Mouse (Mus musculus) forebrain, embryonic 11.5 days (tissue): ENCODE measurements around the gene Gm10521. TPM values are rescaled to one million over a fixed set of nuclear protein-coding genes. Genes with fewer than 3 reads are reported as not detected.

Experiments
- ATAC-seq: fragments of 200-750 bp; cut with Nextera tagmentation; replicated peaks from 2 replicates; pipeline ENCODE4 v1.8.0; 2017; ENCODE audit warnings: moderate TSS enrichment; ENCODE audit not compliant: low FRiP score
- DNase-seq: peaks from one replicate; pipeline ENCODE4 v3.0.0-alpha.2; 2017; ENCODE audit warnings: low spot score
- H3K27ac ChIP-seq: fragments of 300-500 bp; sonication (generic); 2 replicates; pipeline ENCODE4 v1.5.1; 2014; ENCODE audit warnings: low read depth, low read length
- H3K27me3 ChIP-seq: fragments of 300-500 bp; sonication (generic); 2 replicates; pipeline ENCODE4 v1.6.1; 2014; ENCODE audit warnings: mild to moderate bottlenecking, low read length, mixed read lengths; ENCODE audit not compliant: control insufficient read depth, insufficient read depth
- H3K36me3 ChIP-seq: fragments of 300-500 bp; sonication (generic); 2 replicates; pipeline ENCODE4 v1.6.1; 2014; ENCODE audit warnings: mild to moderate bottlenecking, low read length, moderate library complexity, mixed read lengths; ENCODE audit not compliant: control insufficient read depth, insufficient read depth
- H3K4me1 ChIP-seq: fragments of 300-500 bp; sonication (generic); replicated peaks from 2 replicates; pipeline ENCODE4 v1.6.1; 2014; ENCODE audit warnings: low read length, mixed read lengths; ENCODE audit not compliant: control insufficient read depth, insufficient read depth
- H3K4me2 ChIP-seq: fragments of 300-500 bp; sonication (generic); 2 replicates; pipeline ENCODE4 v1.6.1; 2014; ENCODE audit warnings: low read depth, mild to moderate bottlenecking, low read length, moderate library complexity, mixed read lengths; ENCODE audit not compliant: severe bottlenecking
- H3K4me3 ChIP-seq: fragments of 300-500 bp; sonication (generic); 2 replicates; pipeline ENCODE4 v1.5.1; 2014; ENCODE audit warnings: low read depth, low read length
- H3K9ac ChIP-seq: fragments of 300-500 bp; sonication (generic); 2 replicates; pipeline ENCODE4 v1.6.1; 2014; ENCODE audit warnings: low read length
- H3K9me3 ChIP-seq: fragments of 300-500 bp; sonication (generic); 2 replicates; pipeline ENCODE4 v1.6.1; 2016; ENCODE audit warnings: low read length, mixed read lengths; ENCODE audit not compliant: control insufficient read depth
- WGBS: fragments of 180-500 bp; shearing (Covaris S2); extraction: QIAGEN DNeasy Blood & Tissue Kit; methylation state at CpG from one replicate; pipeline ENCODE4 v1.1.7; 2014; 5-methylcytosine and 5-hydroxymethylcytosine counted together
- polyA plus RNA-seq: library from polyadenylated mRNA; unstranded; fragments of >200 nt; fragmentation: Nextera tagmentation; extraction: Ambion mirVana; gene quantifications from 2 replicates; pipeline ENCODE4 v1.2.1, GENCODE M21; 2014

Gene Gm10521
- polyA plus RNA-seq, 1 experiment from 2014 or later: not detected

GRCm38 (mm10) chr1:171917305-171918039 is 22.0 kb downstream of the Gm10521 start, which contains the start of gene Slamf6:
Slamf6 (plus strand) TSS chr1:171917515.
- H3K9me3 ChIP-seq: no peaks in the 10 kb centered on the region
- no peaks in the 10 kb centered on the region for H3K4me1 ChIP-seq
- ATAC-seq: no peak
- WGBS: 83% methylated on average over 14 of the region's 14 CpGs
- H3K4me2 ChIP-seq: no peak within 1 kb of the TSS
- no peaks in the 10 kb centered on the region for H3K27me3 ChIP-seq
- H3K27ac ChIP-seq: no peak within 1 kb of the TSS
- H3K36me3 ChIP-seq: no peaks in the 10 kb centered on the region
- no peak for DNase-seq
- no peak within 1 kb of the TSS for H3K9ac ChIP-seq
- H3K4me3 ChIP-seq: no peak within 1 kb of the TSS

- H3K4me1 ChIP-seq: no peaks in the 10 kb centered on the region
- no peak overlapping the region for H3K9ac ChIP-seq
- H3K27me3 ChIP-seq: no peaks in the 10 kb centered on the region
- no peak overlapping the region for H3K4me2 ChIP-seq
- H3K4me3 ChIP-seq: no peak overlapping the region
- no peaks in the 10 kb centered on the region for H3K9me3 ChIP-seq
- 91% methylated on average over 12 of the region's 12 CpGs for WGBS
- ATAC-seq (no peak), DNase-seq (no peak)
- no peak overlapping the region for H3K27ac ChIP-seq
- no peaks in the 10 kb centered on the region for H3K36me3 ChIP-seq
These were observed 22.9 kb downstream of the Gm10521 start for GRCm38 (mm10) chr1:171918136-171918920.

- H3K27ac ChIP-seq: no peak overlapping the region
- H3K4me3 ChIP-seq: no peak overlapping the region
- DNase-seq (no peak), ATAC-seq (no peak)
- H3K4me1 ChIP-seq: no peaks in the 10 kb centered on the region
- no peak overlapping the region for H3K4me2 ChIP-seq
- H3K9me3 ChIP-seq: no peaks in the 10 kb centered on the region
- no peaks in the 10 kb centered on the region for H3K27me3 ChIP-seq
- H3K36me3 ChIP-seq: no peaks in the 10 kb centered on the region
- WGBS: 89% methylated on average over 5 of the region's 5 CpGs
- no peak overlapping the region for H3K9ac ChIP-seq
These were observed 23.7 kb downstream of the Gm10521 start for GRCm38 (mm10) chr1:171919193-171919592.

GRCm38 (mm10) chr1:171919901-171920510 is 24.5 kb downstream of the Gm10521 start:
- WGBS: 88% methylated on average over 6 of the region's 6 CpGs

GRCm38 (mm10) chr1:171920989-171921621 is 25.6 kb downstream of the Gm10521 start:
- Histone ChIP-seq H3K9ac (no peak overlapping the region), H3K27ac (no peak overlapping the region), H3K4me2 (no peak overlapping the region), H3K4me1 (no peaks in the 10 kb centered on the region), H3K9me3 (no peaks in the 10 kb centered on the region), H3K4me3 (no peak overlapping the region), H3K36me3 (no peaks in the 10 kb centered on the region), H3K27me3 (no peaks in the 10 kb centered on the region)
- DNase-seq (no peak), ATAC-seq (no peak)
- WGBS: 88% methylated on average over 9 of the region's 9 CpGs

More at GRCm38 (mm10) chr1:171919901-171920510, 24.5 kb downstream of the Gm10521 start:
- H3K4me2 ChIP-seq: no peak overlapping the region
- H3K27ac ChIP-seq: no peak overlapping the region
- DNase-seq (no peak), ATAC-seq (no peak)
- no peaks in the 10 kb centered on the region for H3K9me3 ChIP-seq
- no peak overlapping the region for H3K4me3 ChIP-seq
- no peaks in the 10 kb centered on the region for H3K27me3 ChIP-seq
- no peak overlapping the region for H3K9ac ChIP-seq
- H3K36me3 ChIP-seq: no peaks in the 10 kb centered on the region
- H3K4me1 ChIP-seq: no peaks in the 10 kb centered on the region

GRCm38 (mm10) chr1:171921641-171922040 is 26.2 kb downstream of the Gm10521 start:
- ATAC-seq (no peak), DNase-seq (no peak)
- Histone ChIP-seq H3K9ac (no peak overlapping the region), H3K4me1 (no peaks in the 10 kb centered on the region), H3K4me3 (no peak overlapping the region), H3K27me3 (no peaks in the 10 kb centered on the region), H3K36me3 (no peaks in the 10 kb centered on the region), H3K9me3 (no peaks in the 10 kb centered on the region), H3K4me2 (no peak overlapping the region), H3K27ac (no peak overlapping the region)
- WGBS: 90% methylated on average over 2 of the region's 2 CpGs

- DNase-seq: no peak
- no peak overlapping the region for H3K4me3 ChIP-seq
- H3K27me3 ChIP-seq: no peaks in the 10 kb centered on the region
- no peak for ATAC-seq
- no peaks in the 10 kb centered on the region for H3K36me3 ChIP-seq
- H3K27ac ChIP-seq: no peak overlapping the region
- no peak overlapping the region for H3K9ac ChIP-seq
- no peak overlapping the region for H3K4me2 ChIP-seq
- H3K4me1 ChIP-seq: no peaks in the 10 kb centered on the region
- no peaks in the 10 kb centered on the region for H3K9me3 ChIP-seq
- WGBS: 94% methylated on average over 5 of the region's 5 CpGs
These were observed 27.4 kb downstream of the Gm10521 start for GRCm38 (mm10) chr1:171922844-171923243.

GRCm38 (mm10) chr1:171924900-171925299 is 29.4 kb downstream of the Gm10521 start:
- no peaks in the 10 kb centered on the region for H3K36me3 ChIP-seq
- H3K4me1 ChIP-seq: no peaks in the 10 kb centered on the region
- no peak overlapping the region for H3K4me2 ChIP-seq
- no peaks in the 10 kb centered on the region for H3K9me3 ChIP-seq
- DNase-seq (no peak), ATAC-seq (no peak)
- no peaks in the 10 kb centered on the region for H3K27me3 ChIP-seq
- no peak overlapping the region for H3K9ac ChIP-seq
- H3K4me3 ChIP-seq: no peak overlapping the region
- WGBS: 82% methylated on average over 3 of the region's 3 CpGs
- no peak overlapping the region for H3K27ac ChIP-seq
